Mouse (Mus musculus): ENCODE measurements at regions not wholly inside any gene's neighbourhood (a gene's known extent, or its start where the extent isn't known, plus 50 kb on each side); places are given as distances from the start of the nearest gene placed in this dataset.

- TF ChIP-seq CTCF (IDR thresholded peaks at IDR 0.05; ENCODE audit: insufficient read depth, low read length) (no peak), POLR2A (IDR thresholded peaks at IDR 0.05; ENCODE audit: borderline replicate concordance, extremely low read depth, low read depth, low read length) (no peak)
These were observed 464.9 kb upstream of the Jmjd1c start for GRCm38 (mm10) chr10:66630996-66631395.

Measured in lung, adult 2 months (tissue).